Mouse (Mus musculus) gastrocnemius, postnatal 10 days (tissue): ENCODE measurements at regions not wholly inside any gene's neighbourhood (a gene's known extent, or its start where the extent isn't known, plus 50 kb on each side); places are given as distances from the start of the nearest gene placed in this dataset.

Experiments
- DNase-seq: peaks from one replicate; pipeline ENCODE4 v3.0.0; 2021; ENCODE audit warnings: mixed read lengths

DNA sequence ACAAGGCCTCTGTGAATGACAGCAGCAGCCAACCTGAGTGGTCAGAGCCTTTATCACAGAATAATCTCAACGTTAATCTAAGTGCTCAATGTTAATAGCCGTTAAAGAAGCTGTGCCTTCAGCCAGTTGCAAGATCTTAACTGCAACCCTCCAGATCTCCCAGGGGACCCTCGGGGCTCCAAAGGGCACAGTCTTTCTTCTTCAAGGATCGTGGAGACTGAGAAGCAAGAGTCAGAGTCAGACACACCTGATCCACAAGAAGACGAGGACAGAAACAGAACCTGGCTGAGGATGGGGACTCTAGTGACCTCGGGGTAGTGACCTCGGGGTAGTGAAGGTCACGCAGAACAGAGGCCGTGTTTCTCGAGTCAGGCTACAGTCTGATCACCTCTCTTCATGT lies 206.0 kb downstream of the Sptssa start:
- no peak for DNase-seq

DNA sequence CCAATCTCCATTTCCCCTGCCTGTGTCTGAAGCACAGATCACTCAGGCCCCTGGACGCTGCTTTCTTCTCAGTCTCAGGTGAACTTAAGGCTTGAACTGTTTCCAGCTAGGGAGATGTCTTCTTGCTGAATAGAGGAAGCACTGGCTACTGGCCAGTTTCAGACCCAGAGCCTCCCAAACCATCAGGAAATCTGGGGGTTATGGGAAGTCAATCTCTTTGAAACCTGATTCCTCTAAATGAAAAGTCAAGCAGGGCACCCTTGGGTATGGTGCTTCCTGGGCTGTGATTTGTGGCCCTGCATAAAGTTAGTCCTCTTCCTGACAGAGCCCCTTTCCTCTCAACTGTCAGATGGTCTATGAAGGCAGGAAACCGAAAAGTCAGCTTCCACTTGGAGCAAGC lies 208.2 kb downstream of the Sptssa start:
- no peak for DNase-seq

DNA sequence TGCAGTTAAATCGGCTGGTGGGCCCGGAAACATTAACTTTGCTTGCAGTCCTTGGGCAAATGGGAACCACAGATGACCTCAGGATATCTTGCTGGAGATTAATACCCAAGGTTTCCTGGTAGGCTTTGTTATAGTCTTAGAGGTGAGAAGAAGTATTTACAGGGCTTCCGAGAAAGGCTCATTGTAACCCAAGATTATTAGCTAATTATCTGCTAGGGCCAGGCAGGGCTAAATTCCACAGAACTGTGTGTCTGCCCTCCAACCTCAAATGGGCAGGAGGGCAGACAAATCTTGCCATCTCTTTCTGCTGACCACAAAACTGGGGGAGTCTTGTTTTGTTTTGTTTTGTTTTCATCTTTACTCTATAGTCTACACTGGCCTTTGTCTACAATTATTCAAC lies 209.0 kb downstream of the Sptssa start:
- no peak for DNase-seq

DNA sequence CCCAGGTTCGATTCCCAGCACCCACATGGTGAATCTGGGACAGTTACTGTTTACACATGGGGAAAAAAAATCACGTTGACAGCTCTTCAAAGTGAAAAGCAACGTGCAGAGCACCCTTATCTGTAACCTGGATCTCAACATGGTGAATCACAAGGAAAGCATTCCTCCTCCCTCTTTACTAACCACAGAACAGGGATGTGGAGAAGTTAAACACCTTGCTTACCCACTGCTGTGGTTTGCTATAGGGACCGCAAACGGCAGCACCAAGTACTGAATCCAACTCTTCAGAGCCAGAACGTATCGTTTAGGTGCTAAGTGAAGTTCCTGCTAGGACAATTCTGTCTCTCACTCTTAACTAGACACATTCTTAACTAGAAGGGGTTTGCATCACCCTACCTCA lies 210.0 kb downstream of the Sptssa start:
- no peak for DNase-seq

DNA sequence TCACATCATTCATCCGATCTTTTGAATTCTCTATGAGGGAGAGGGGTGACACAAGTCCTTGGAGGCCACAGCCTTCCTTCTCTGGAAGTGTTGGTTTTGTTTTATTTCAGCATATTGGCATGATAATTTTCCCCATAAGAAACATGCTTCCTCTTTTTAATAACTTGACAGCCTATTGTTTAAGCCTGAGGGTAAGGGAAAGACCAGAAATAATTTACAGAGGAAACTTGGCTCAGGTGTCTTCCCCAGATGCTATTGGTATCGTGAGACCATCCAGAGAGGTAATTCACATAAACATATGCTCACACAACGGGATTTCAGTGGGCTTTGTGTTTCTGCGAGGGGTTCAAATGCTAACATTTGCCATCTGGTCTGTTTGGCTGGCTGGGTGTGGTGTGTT lies 212.0 kb downstream of the Sptssa start:
- no peak for DNase-seq

DNA sequence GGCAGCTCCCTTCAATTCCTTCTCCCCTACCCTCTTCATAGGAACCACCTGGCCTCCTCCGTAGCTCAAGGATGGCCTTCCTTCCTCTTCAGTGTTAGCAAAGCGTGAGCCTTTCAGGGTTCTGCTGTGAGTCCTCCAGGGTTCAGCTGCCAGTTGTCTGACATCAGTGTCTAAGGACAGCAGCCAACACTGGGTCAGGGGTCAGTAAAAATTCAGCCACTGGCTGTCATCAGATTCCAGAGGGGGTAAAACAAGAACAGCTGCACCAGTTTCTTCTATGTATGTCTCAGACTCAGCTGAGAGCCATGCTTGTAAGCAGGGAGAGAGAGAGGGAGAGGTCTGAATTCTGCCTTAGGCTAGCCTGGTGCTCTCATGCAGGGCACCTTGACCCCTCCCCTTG lies 213.1 kb downstream of the Sptssa start:
- peak; percentile 36 for DNase-seq

DNA sequence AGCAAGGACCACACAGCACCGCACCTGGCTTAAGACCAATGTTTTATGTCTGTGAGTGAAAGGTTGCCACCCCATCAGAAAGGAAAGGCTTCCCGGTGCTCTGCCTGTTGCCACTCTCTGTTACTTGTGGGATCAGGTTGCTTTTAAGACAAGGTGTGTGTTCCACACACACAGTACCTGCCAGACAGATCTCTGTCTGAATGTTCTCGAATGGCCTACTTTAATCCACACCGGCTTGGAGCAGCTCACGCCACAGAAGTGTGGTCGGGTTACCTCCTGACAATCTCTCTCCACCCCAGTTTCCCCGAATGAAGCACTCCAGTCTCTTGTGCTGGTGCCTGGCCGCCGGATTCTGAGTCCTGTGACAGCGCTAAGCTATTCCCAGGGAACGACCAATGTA lies 214.0 kb downstream of the Sptssa start:
- DNase-seq, result no peak

DNA sequence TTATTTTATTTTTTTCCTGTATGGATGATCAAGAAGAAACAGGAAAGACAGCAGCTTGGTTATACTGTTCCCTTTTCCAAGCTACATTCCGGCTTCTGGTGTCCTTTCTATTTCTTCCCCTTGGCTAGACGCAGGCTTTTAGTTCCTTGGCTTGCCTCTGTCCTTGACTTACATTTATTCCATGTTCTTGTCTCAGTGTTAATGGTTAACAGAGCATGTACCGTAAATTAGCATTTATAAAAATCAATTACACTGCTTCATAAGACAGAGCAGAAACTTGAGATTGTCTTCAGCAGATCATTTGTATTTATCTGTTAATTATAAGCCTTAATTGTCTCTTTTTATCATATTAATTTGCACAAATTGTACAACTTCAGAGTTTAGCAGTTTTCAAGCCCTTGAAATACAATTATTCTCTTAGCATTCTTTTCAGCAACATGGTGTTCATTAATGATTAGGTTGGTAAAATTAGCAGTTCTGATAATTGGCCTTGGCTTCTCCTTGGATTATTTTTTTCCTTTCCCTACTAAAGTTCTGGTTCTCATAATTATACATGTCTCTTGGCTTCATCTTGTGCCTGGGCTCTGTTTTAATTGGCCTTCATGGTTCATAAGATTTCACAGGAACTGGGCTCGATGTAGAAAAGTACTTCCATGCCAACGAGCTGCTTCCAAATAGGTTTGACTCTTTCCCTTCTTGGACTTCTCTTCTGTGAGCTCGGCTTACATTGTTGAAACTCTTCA lies 215.4 kb downstream of the Sptssa start:
- no peak for DNase-seq

DNA sequence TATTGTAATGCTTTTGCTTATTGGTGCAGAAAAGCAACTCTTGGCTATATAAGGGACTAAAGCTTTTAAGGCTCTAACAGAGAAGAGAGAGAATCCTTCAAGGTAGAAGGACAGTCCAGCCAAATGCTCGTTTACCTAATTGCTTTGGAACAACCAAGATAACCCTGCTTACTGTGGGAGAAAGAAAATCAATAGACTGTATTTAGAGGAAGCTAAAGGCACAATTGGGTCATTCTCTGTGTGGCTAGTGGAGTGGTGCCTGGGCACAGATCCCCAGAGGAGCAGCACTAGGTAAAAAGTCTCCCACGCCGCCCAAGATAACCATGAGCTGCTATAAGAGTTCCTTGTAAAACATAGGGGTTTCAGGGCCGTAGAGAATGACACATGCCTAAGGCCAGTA lies 217.6 kb downstream of the Sptssa start:
- no peak for DNase-seq

DNA sequence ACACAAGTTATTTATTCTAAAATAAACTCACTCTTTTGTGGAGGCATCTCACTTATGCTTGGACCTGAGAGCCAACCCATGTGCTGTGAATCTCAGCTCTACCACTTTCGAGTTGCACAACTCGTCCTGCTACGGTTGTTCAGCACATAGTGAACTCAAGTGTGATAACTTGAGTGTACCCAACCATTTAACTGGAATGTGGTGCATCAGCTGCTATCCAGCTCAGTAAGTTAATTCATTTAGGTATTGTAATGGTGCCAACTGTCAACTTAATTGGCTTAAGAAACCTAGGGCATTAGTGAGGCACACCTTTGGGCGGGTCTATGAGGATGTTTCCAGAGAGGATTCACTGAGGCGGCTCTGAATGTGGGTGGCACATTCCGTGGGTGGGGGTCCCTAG lies 221.6 kb upstream of the Egln3 start:
- DNase-seq, result no peak

DNA sequence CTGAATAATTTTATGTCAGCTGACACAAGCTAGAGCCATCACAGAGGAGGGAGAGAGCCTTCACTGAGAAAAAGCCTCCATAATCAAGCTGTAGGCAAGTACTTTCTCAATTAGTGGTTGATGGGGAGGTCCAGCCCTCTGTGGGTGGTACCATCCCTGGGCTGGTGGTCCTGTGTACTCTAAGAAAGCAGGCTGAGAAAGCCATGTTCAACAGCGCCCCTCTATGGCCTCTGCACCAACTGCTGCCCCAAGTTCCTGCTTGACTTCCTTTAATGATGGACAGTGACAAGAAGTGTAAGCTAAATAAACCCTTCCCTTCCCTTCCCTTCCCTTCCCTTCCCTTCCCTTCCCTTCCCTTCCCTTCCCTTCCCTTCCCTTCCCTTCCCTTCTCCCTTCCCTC lies 211.2 kb upstream of the Egln3 start:
- DNase-seq, result no peak

DNA sequence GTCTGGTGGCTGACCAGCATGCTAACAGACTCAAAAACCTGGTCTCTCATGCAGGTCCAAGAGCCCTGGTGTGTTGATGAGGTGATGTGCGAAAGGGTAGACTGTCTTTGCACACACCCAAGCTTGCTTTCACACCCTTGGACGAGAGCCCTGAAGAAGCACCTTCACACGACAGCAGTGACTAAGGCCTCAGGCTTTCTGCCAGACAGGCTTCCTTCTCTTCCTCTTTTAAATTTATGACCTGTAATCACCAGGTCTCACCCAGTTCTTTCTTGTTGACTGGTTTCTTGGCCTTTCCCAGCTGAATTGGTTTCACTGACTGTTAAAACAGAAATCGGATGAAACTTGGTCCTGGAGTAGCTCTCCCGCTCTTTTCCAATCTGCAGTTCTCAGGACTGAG lies 210.5 kb upstream of the Egln3 start:
- DNase-seq, result no peak

DNA sequence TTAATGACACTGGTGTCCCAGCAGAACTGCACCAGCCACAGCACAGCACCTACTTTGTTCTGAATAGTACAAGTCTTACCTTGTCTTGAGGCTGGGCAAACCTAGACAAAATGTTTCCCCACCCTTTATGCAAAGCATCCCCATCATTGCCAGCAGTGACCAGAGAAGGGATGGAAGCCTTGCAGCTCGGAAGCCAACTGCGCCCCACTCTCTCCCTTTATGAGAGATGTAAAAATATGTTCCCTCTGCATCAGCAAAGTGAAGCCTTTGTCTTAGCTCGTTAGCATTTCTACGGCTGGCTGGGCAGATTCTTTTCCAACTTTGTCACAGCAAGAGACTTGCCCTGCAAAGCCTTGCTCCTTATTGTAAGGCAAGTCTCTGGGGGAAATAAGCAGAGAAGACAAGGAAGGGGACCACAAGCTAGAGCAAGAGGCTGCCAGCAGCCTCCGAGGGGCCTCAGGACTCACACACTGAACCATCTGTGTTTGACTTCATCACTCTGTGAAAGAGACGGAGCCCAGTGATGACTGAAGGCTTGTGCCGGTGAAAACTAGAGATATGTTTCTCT lies 206.5 kb upstream of the Egln3 start:
- DNase-seq, result no peak

DNA sequence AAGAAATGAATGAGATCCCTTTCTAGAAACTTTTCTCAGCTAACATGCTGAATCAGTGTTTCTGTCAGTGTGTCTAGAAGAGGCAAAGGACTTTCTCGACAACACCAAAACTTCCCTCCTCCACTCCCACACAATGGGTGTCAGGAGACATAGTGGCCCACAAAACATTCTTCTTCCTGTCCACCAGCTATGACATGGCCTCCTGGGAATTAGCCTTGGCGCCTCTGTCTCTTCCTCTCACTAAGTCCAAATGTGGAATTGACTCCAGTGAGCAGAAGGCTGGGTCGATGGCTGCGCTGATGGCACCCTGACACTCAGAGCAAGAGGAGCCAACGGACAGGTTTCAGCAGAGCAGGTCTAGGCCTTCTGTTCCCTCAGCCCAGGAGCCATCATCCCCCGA lies 205.2 kb upstream of the Egln3 start:
- no peak for DNase-seq

DNA sequence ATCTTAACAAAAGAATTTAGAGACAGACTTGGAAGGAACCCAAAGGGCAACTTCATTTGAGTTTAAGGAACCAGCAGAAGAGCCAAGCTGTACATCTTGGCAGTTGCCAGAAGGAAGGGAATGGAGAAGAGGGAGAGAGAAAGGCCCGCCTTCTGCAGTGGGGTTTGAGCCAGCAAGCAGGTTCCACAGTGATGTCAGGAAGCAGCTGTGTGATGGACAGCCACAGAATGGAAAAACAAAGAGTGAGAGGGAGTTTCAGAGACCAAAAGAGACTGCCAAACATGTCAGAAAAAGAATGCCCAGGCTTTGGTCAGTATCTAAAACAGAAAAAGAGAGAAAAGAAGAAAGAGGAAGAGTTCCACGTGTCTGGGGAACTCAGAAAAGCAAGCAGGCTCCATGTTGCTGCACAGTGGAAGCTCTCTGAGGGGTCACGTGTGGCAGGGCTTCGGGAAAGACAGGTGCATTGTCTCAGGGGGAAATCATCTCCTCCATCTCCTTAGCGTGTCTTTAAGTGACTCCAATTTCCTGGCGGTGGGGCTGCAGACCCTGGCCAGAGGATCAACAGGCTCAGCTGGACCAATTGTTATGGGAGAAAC lies 203.7 kb upstream of the Egln3 start:
- no peak for DNase-seq

DNA sequence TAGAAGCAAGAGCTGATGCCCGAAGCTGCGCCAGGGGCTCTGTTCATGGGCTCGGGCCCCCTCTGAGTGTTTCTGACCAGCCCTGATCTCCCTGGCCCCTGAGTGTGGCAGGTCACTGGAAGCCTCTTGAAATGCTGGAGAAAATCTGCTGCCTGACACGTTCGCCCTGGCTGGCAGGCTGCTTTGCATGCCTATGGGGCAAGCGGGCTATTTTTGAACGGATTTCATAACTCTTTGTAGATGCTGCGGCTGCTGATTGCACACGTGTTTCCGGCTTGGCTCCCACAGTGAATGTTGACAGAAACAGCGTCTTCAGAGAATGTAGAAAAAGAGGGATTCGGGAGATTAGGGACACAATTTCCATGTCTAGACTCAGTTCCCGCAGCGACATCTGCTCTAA lies 201.4 kb upstream of the Egln3 start:
- DNase-seq, result peak; percentile 41

DNA sequence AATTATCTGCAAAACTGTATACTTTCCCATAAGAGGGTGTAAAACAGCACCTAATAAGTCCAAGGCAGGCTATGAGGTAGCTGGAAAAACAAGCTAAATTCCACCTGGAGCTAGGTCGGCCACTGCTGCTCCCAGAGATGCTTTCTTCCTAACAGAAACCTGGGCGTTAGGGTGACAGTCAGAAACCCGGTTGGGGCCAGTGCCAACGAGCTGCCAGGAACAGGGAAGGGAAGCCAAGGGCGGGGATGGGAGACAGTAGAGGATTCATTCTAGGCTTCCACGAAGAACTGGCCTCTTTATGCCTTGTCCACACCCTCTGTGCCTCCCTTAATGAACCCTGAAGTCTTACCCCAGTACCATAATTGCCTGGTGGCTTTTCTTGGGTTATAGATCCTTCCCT lies 198.9 kb upstream of the Egln3 start:
- no peak for DNase-seq

DNA sequence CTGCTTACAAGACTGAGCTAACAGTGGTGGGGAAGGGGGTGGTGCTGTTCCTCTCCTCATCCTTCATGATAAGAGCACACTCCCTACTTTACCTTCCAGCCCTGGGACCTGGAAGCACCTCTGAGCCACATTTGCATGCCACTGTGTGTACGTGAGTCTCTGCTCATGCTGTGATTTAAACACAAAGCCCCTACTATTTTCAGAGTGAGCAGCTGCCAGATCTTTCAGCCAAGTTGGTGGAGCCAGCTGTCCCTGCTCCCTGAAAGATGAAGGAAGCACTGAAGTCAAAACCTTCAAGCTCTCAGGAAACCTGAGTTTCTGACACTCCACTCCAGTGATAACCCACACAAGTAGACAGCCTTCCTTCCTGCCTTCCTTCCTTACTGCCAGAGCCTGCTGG lies 198.0 kb upstream of the Egln3 start:
- DNase-seq, result no peak

DNA sequence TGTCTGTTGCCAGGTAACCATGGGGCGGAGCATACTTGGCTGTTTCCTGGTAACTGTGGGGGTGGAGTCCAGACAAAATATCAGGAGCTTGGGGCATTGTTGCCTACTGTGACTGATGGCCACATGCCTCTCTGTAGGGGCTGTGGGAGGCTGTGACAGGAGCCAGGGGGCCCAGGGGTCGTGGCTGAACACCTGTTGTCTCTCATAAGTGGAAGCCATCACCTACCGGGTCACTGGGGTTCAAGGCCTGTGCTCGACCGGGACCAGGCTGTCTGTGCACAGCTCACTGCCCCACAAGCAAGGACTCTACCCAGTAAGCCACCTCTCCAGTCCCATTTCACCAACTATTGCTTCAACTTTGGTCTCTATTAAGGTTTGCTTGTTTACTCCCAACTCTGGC lies 196.4 kb upstream of the Egln3 start:
- DNase-seq, result no peak

DNA sequence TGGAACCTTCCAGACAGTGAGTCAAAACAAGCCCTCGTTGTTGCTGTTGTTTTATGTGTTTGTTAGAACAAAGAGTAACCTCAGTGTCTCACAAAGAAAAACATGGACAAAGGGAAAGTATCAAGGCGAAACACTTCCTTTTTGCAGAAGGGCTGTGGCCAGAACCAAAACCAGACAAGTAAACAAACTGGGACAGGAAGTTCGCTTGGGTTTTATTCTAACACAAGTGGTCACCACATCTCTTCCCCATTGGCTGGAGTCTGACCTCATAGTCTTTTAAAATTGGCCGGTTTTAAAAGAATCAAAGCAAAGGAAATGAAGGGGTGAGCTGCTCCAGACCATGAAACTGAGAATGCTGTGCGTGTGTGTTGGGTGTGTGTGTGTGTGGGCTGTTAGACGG lies 194.4 kb upstream of the Egln3 start:
- no peak for DNase-seq

DNA sequence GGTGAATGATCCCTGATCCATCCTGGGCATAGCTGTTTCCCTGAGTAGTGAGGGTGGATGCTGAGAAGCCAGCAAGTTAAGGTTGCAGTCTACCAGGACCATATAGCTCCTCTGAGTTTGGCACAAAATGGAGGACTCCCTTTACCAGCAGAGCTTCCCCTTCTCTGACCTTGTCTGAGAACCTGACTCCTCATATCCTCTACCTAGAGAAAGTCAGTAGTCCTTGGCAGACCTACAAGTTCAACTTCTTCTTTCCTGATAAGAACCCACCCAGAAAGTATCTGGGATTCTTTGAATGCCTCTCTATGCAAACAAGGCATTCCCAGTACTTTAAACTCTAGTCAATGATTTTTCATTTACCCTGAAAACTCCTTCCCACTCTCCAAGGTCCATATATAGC lies 193.3 kb upstream of the Egln3 start:
- DNase-seq, result no peak

DNA sequence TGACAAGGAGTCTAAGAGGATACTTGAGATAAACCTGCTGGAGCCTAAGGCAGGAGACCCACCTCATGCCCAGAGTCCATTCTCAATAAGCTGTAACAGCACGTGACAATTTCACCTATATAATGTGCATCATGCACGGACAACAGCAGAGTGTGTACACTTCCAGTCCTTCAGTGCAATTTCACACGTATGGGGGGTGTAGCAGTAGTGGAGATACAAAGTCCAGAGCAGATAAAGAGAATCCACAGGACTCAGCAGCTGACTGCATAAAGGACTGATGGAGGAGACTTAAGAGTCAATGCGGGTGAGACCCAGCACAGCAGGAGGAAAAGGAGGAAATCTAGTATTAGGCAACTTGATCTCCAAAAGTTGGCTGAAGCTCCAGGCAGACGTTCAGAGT lies 192.7 kb upstream of the Egln3 start:
- DNase-seq, result no peak

DNA sequence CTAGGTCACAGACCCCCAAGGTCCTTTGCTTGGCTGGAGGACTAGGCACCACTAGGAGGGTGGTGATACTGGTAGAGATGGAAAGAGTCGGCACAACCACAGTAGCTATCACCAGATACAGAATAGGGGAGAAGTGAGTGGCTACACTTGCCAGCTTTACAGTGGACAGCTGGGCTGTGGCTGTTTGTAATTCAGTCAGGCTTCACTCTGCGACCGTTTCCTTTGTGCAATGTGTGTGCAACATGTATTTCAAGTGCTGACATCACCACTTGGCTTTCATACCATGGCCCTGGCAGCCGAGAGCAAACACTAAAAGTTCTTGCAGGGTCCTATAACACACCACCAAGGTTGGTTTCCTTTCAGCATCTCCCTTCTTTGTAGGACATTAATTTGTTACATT lies 181.7 kb upstream of the Egln3 start:
- peak; percentile 36 for DNase-seq

DNA sequence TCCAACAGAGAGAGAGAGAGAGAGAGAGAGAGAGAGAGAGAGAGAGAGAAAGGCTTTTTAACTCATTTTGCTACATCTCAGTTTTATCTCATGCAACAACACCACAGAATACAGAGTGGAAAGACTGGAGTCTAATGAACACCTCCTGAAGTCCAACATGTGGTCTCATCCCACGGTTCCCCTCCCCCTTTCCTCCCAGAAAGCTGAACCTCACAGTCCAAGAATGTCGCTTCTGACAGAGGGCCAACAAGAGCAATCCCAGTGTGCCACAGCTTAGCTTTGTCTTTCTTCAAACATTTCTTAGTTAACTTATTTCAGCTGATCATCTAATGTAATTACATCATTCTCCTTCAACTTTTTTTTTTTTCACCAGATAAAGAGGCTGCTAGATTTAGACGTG lies 180.5 kb upstream of the Egln3 start:
- DNase-seq, result no peak
